Mouse (Mus musculus): ENCODE measurements around the gene Fahd1. TPM values are rescaled to one million over a fixed set of nuclear protein-coding genes. Genes with fewer than 3 reads are reported as not detected.

The Fahd1 gene
- polyA plus RNA-seq, 1 experiment from 2014 or later = 46.3 TPM

DNA sequence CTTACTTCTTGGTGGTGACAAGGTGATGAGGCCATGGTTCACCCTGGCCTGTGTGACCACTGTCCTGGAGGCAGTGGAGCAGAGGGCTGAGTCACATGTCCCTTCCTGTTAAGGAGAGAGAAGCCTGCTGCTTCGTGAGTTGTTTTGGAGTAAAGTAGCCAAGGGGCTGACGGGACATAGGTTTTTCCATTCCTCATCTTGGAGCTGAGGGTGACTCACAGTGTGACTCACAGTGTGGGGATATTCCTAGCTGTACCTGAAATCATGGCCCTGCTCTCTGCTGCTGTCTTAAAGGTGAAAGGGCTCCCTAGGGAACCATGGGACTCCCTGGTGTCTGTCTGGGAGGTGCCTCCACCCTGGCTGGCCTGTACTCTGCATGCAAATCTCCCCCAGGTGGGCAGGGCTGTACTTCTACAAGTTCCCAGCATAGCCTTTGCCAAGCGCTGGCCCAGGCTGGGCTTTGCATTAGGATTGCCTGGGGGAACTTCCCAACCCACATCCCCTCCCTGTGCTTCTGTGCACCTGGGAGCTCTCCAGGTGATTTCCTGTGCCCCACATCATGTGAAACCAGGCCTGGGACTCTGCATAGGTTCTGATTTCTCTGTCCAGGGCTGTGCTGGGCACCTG lies 5.8 kb upstream of the Fahd1 start:
- Histone ChIP-seq H3K27ac (ENCODE audit: low read length) (peak overlapping the region; percentile 40), H3K4me3 (ENCODE audit: low read depth, low read length) (no peak overlapping the region), H3K4me2 (ENCODE audit: low read depth, low read length) (no peak overlapping the region), H3K9ac (ENCODE audit: low read depth, low read length) (no peak overlapping the region), H3K36me3 (ENCODE audit: control insufficient read depth, insufficient read depth) (peaks cover 27% of the 10 kb centered on the region), H3K4me1 (ENCODE audit: control insufficient read depth, low read depth, low read length) (peaks cover 50% of the 10 kb centered on the region), H3K9me3 (replicated peaks; ENCODE audit: control insufficient read depth, low read length) (no peaks in the 10 kb centered on the region), H3K27me3 (ENCODE audit: control insufficient read depth, insufficient read depth, low read depth, low read length) (no peaks in the 10 kb centered on the region)
- 83% methylated on average over 3 of the region's 3 CpGs for WGBS (ENCODE audit: insufficient replicate concordance)
- no peak for ATAC-seq (ENCODE audit: low read depth)

DNA sequence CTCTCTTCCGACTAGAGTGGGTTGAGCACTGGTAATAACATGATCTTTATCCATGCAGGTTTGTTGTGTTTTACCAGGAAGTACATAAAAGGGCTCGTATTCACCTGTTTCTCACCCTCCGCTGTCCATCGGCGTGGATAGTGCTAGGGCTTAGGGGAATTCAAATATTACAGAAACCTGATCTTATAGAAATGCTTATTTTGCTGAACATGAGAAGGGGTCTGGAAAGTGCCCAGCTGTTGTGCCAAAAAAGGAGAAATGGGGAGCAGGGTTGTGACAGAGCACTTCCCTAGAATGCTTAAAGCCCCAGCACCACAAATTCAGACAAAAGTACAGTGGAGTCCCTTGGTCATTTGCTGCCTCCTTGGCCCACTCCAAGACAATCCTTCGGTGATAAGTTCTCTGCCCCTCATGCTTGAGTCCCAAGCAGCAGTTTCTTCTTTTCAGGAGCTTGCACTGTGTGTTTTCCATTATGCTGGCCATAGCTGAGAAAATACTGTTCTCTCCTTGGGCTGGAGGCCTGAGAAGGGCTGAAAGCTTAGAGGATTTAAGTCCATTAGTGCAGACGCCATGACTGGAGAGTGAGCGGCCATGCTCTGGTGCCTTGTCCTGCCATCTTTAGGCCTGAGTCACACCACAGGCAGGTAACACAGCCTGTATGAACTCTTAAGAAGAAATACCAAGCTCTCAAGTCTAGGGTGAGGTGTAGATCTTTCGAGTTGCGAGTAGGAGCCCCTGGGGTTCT lies 1.4 kb upstream of the Fahd1 start:
- H3K4me1 ChIP-seq (ENCODE audit: control insufficient read depth, low read depth, low read length) = peaks cover 20% of the 10 kb centered on the region

DNA sequence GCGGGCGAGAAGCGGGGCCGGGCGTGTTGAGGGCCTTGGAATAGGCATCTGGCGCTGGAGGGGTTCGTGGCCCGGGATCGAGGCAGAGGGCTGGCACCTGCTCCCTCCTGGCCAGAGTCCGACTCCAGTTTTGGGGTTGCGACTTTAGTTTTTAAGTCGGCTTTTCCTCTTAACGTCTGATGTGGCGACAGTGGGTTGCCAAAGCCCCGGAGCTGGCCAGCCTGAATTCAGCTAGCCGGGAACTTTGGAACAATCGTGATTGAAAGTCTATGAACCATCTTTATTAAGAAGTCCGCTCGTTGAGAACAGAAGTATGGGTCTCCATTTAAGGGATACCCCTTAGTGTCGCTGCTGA lies 586 bp upstream of the Fahd1 start:
- H3K27me3 ChIP-seq (ENCODE audit: control insufficient read depth, insufficient read depth, low read depth, low read length) = no peaks in the 10 kb centered on the region
- peaks cover 15% of the 10 kb centered on the region for H3K4me1 ChIP-seq (ENCODE audit: control insufficient read depth, low read depth, low read length)
- WGBS (ENCODE audit: insufficient replicate concordance) = under 1% methylated on average over 20 of the region's 20 CpGs
- no peak for ATAC-seq (ENCODE audit: low read depth)
- H3K9ac ChIP-seq (ENCODE audit: low read depth, low read length) = peak overlapping the region; percentile 93
- peak overlapping the region; percentile 99 for H3K27ac ChIP-seq (ENCODE audit: low read length)
- no peaks in the 10 kb centered on the region for H3K9me3 ChIP-seq (replicated peaks; ENCODE audit: control insufficient read depth, low read length)
- peak overlapping the region; percentile 98 for H3K4me3 ChIP-seq (ENCODE audit: low read depth, low read length)
- peaks cover 25% of the 10 kb centered on the region for H3K36me3 ChIP-seq (ENCODE audit: control insufficient read depth, insufficient read depth)
- peak overlapping the region; percentile 87 for H3K4me2 ChIP-seq (ENCODE audit: low read depth, low read length)

More for the DNA sequence above, 1.4 kb upstream of the Fahd1 start:
- H3K4me3 ChIP-seq (ENCODE audit: low read depth, low read length) = peak overlapping the region; percentile 98
- H3K36me3 ChIP-seq (ENCODE audit: control insufficient read depth, insufficient read depth) = peaks cover 25% of the 10 kb centered on the region
- no peaks in the 10 kb centered on the region for H3K27me3 ChIP-seq (ENCODE audit: control insufficient read depth, insufficient read depth, low read depth, low read length)
- peak overlapping the region; percentile 93 for H3K9ac ChIP-seq (ENCODE audit: low read depth, low read length)
- WGBS (ENCODE audit: insufficient replicate concordance) = 77% methylated on average over 10 of the region's 10 CpGs
- peak overlapping the region; percentile 99; the same call in 1 of the 2 replicates for H3K27ac ChIP-seq (ENCODE audit: low read length)
- no peak for ATAC-seq (ENCODE audit: low read depth)
- peak overlapping the region; percentile 87 for H3K4me2 ChIP-seq (ENCODE audit: low read depth, low read length)
- H3K9me3 ChIP-seq (replicated peaks; ENCODE audit: control insufficient read depth, low read length) = no peaks in the 10 kb centered on the region

DNA sequence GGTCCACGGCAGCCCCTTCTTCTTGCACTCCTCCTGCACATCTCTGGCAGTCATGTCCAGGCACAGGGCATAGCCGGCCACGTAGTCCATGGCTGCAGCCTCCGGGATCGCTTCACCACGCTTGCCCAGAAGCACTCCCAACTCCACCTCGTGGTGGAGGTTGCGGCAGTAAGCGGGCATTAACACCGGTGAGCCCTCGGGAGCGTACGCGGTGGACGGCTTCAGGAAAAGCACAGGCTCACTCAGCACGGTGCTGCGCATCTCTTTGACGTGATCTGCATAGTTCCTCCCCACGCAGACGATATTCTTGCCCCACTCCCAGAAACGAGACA lies 465 bp downstream of the Fahd1 start:
- Histone ChIP-seq H3K4me2 (ENCODE audit: low read depth, low read length) (peak overlapping the region; percentile 72), H3K27me3 (ENCODE audit: control insufficient read depth, insufficient read depth, low read depth, low read length) (no peaks in the 10 kb centered on the region), H3K4me1 (ENCODE audit: control insufficient read depth, low read depth, low read length) (peaks cover 15% of the 10 kb centered on the region), H3K9me3 (replicated peaks; ENCODE audit: control insufficient read depth, low read length) (no peaks in the 10 kb centered on the region), H3K36me3 (ENCODE audit: control insufficient read depth, insufficient read depth) (peaks cover 19% of the 10 kb centered on the region), H3K9ac (ENCODE audit: low read depth, low read length) (peak overlapping the region; percentile 93), H3K4me3 (ENCODE audit: low read depth, low read length) (peak overlapping the region; percentile 98), H3K27ac (ENCODE audit: low read length) (peak overlapping the region; percentile 99)
- peak; percentile 22 for ATAC-seq (ENCODE audit: low read depth)
- WGBS (ENCODE audit: insufficient replicate concordance) = under 1% methylated on average over 21 of the region's 21 CpGs

DNA sequence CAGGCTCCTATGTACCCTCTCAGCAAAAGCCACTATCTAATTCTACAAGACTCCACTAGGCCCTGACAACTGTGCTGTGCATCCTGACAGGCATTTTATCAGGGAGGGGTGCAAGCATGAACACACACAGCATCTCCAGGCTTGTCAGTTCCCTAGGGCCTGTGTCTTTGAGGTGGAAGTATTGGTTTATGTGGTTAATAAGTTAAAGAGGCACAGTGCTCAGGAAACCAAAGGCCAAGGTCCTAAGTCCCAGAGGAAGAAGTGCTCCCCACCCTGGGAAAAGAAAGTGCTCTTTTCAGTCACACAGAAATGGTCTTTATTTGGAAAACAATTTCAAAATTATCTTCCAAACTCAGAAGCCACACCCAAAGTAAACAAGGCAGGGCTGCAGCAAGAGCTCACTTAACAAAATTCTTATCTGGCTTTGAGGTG lies 1.5 kb downstream of the Fahd1 start:
- H3K9me3 ChIP-seq (replicated peaks; ENCODE audit: control insufficient read depth, low read length) = no peaks in the 10 kb centered on the region
- H3K36me3 ChIP-seq (ENCODE audit: control insufficient read depth, insufficient read depth) = peaks cover 12% of the 10 kb centered on the region
- no peaks in the 10 kb centered on the region for H3K27me3 ChIP-seq (ENCODE audit: control insufficient read depth, insufficient read depth, low read depth, low read length)
- peak; percentile 38 for ATAC-seq (ENCODE audit: low read depth)
- peak overlapping the region; percentile 68 for H3K9ac ChIP-seq (ENCODE audit: low read depth, low read length)
- H3K4me2 ChIP-seq (ENCODE audit: low read depth, low read length) = peak overlapping the region; percentile 72
- H3K27ac ChIP-seq (ENCODE audit: low read length) = peak overlapping the region; percentile 98
- H3K4me3 ChIP-seq (ENCODE audit: low read depth, low read length) = peak overlapping the region; percentile 98
- peaks cover 15% of the 10 kb centered on the region for H3K4me1 ChIP-seq (ENCODE audit: control insufficient read depth, low read depth, low read length)

DNA sequence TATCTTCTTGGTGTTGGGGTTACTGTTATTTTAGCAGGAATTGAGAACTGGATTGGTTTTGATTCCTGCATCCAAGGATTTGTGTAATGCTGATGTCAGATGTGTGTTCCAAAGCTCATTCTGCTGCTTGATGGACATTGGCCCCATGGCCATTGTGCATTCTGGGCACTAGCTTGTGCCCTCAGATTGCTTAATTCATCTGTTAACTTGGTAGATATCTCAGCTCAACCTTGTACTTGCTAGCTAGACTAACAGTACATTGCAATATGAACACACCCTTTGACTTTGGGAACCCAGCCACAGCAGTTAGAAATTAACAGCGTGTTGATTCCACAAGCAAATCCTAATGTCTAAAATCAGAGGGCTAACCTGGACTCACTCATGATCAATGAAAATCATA lies 2.8 kb downstream of the Fahd1 start:
- Histone ChIP-seq H3K4me2 (ENCODE audit: low read depth, low read length) (peak overlapping the region; percentile 72), H3K4me1 (ENCODE audit: control insufficient read depth, low read depth, low read length) (peaks cover 15% of the 10 kb centered on the region), H3K9me3 (replicated peaks; ENCODE audit: control insufficient read depth, low read length) (no peaks in the 10 kb centered on the region), H3K9ac (ENCODE audit: low read depth, low read length) (peak overlapping the region; percentile 49), H3K36me3 (ENCODE audit: control insufficient read depth, insufficient read depth) (no peaks in the 10 kb centered on the region; the same call in 1 of the 2 replicates), H3K27ac (ENCODE audit: low read length) (peak overlapping the region; percentile 73), H3K4me3 (ENCODE audit: low read depth, low read length) (peak overlapping the region; percentile 47), H3K27me3 (ENCODE audit: control insufficient read depth, insufficient read depth, low read depth, low read length) (no peaks in the 10 kb centered on the region)
- WGBS (ENCODE audit: insufficient replicate concordance) = 77% methylated on average over 1 of the region's 1 CpGs
- ATAC-seq (ENCODE audit: low read depth) = no peak

DNA sequence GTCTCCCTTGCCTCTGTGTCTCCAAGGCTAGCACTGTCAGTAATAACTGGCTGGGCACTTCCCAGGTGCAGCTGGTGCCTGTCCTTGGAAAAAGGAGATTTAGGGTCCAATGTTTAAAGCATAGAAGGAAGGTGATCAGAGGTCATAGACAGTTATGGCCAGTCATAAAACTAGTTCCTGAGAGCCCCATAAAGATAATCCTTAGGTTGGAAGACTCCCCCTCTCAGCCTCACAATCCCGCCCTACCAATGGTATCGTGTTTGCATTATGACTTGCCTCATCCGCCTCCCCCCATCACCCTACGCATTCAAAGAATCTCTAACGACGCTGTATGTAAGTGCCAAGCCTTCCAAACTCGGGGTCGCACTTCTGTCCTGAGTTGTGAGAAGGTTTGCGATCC lies 5.6 kb downstream of the Fahd1 start:
- Histone ChIP-seq H3K4me1 (ENCODE audit: control insufficient read depth, low read depth, low read length) (peaks cover 9% of the 10 kb centered on the region), H3K4me2 (ENCODE audit: low read depth, low read length) (no peak overlapping the region), H3K36me3 (ENCODE audit: control insufficient read depth, insufficient read depth) (no peaks in the 10 kb centered on the region; the same call in 1 of the 2 replicates), H3K27ac (ENCODE audit: low read length) (no peak overlapping the region), H3K4me3 (ENCODE audit: low read depth, low read length) (no peak overlapping the region), H3K9ac (ENCODE audit: low read depth, low read length) (no peak overlapping the region), H3K27me3 (ENCODE audit: control insufficient read depth, insufficient read depth, low read depth, low read length) (0 out of 2 replicates have a peak, but pooled peaks cover 3% of the 10 kb centered on the region), H3K9me3 (replicated peaks; ENCODE audit: control insufficient read depth, low read length) (no peaks in the 10 kb centered on the region)
- no peak for ATAC-seq (ENCODE audit: low read depth)
- 56% methylated on average over 9 of the region's 9 CpGs for WGBS (ENCODE audit: insufficient replicate concordance)

DNA sequence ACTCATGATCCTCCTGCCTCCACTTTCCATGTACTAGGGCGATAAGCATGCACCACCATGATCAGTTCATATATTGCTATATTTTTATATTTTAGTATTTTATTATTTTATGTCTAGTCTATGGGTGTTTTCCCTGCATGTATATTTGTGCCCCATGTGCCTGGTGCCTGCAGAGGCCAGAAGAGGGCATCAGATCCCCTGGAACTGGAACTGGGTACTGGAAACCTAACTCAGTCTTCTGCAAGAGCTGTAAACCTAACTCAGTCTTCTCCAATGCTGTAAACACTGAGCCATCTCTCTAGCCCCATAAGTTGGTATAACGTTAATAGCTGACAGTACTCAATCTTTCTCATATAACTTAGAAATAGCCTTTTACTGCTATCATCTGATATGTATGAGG lies 7.5 kb downstream of the Fahd1 start:
- 38% methylated on average over 2 of the region's 2 CpGs for WGBS (ENCODE audit: insufficient replicate concordance)

DNA sequence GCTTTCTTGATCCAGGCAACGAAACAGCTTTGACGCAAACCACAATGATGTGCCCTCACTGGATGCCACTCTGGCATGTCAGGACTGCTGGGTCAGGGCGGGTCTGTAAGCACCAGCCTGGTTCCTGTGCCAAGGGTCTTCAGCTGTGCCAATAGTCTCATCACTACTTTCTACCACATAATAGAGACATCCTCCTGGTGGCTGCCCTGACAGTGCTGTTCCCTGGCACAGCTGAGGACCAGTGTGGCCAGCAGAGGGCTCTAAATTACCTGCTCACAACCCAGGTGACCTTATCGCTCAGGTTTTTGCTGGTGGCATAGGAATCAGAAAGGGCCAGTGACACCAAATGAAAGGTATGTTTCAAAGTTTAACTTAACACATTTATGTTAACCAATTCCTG lies 9.0 kb downstream of the Fahd1 start:
- Histone ChIP-seq H3K4me1 (ENCODE audit: control insufficient read depth, low read depth, low read length) (no peaks in the 10 kb centered on the region; the same call in none of the 2 replicates), H3K4me2 (ENCODE audit: low read depth, low read length) (no peak overlapping the region), H3K27ac (ENCODE audit: low read length) (no peak overlapping the region), H3K9me3 (replicated peaks; ENCODE audit: control insufficient read depth, low read length) (no peaks in the 10 kb centered on the region), H3K9ac (ENCODE audit: low read depth, low read length) (no peak overlapping the region), H3K27me3 (ENCODE audit: control insufficient read depth, insufficient read depth, low read depth, low read length) (peaks cover 3% of the 10 kb centered on the region; the same call in 1 of the 2 replicates), H3K4me3 (ENCODE audit: low read depth, low read length) (no peak overlapping the region), H3K36me3 (ENCODE audit: control insufficient read depth, insufficient read depth) (no peaks in the 10 kb centered on the region)
- WGBS (ENCODE audit: insufficient replicate concordance) = 56% methylated on average over 4 of the region's 4 CpGs
- ATAC-seq (ENCODE audit: low read depth) = peak; percentile 59; the same call in 1 of the 2 replicates

More for the DNA sequence above, 7.5 kb downstream of the Fahd1 start:
- Histone ChIP-seq H3K27ac (ENCODE audit: low read length) (no peak overlapping the region), H3K4me1 (ENCODE audit: control insufficient read depth, low read depth, low read length) (peaks cover 8% of the 10 kb centered on the region), H3K4me2 (ENCODE audit: low read depth, low read length) (no peak overlapping the region), H3K9me3 (replicated peaks; ENCODE audit: control insufficient read depth, low read length) (no peaks in the 10 kb centered on the region), H3K36me3 (ENCODE audit: control insufficient read depth, insufficient read depth) (no peaks in the 10 kb centered on the region; the same call in 1 of the 2 replicates), H3K9ac (ENCODE audit: low read depth, low read length) (no peak overlapping the region), H3K4me3 (ENCODE audit: low read depth, low read length) (no peak overlapping the region), H3K27me3 (ENCODE audit: control insufficient read depth, insufficient read depth, low read depth, low read length) (0 out of 2 replicates have a peak, but pooled peaks cover 3% of the 10 kb centered on the region)
- ATAC-seq (ENCODE audit: low read depth) = no peak

All from liver, embryonic 16.5 days (tissue).